Mouse (Mus musculus) spleen, adult 2 months (tissue): ENCODE results near the gene Cat. TPM values are rescaled to one million over a fixed set of nuclear protein-coding genes. Genes with fewer than 3 reads are reported as not detected.
A peak's percentile ranks its signal among the peaks of the same experiment; 100 is the strongest.

ENCODE experiments used
- DNase-seq, 2 experiments: peaks; one replicate each; pipeline versions ENCODE4 v3.0.0 to v3.0.0-alpha.2; 2012 to 2021; ENCODE audit warnings: low spot score in 2 of 2, low read depth in 1 of 2
- H3K27ac ChIP-seq: fragments of 200-500 bp; 2 replicates; pipeline ENCODE4 v1.5.1; 2012; ENCODE audit warnings: low read length, inconsistent platforms; ENCODE audit not compliant: insufficient read depth
- H3K27me3 ChIP-seq: fragments of 200-500 bp; 2 replicates; pipeline ENCODE4 v1.6.1; 2012; ENCODE audit warnings: mild to moderate bottlenecking, moderate library complexity, low read length, inconsistent platforms; ENCODE audit not compliant: control insufficient read depth, insufficient read depth
- H3K36me3 ChIP-seq: fragments of 200-500 bp; 2 replicates; pipeline ENCODE4 v1.6.1; 2012; ENCODE audit warnings: mild to moderate bottlenecking, low read length, inconsistent platforms; ENCODE audit not compliant: control insufficient read depth, insufficient read depth
- H3K4me1 ChIP-seq: fragments of 200-500 bp; 2 replicates; pipeline ENCODE4 v1.6.1; 2011; ENCODE audit warnings: inconsistent platforms; ENCODE audit not compliant: control insufficient read depth, insufficient read depth, insufficient read length
- H3K4me3 ChIP-seq: fragments of 200-500 bp; 2 replicates; pipeline ENCODE4 v1.5.1; 2011; ENCODE audit warnings: mild to moderate bottlenecking, inconsistent platforms; ENCODE audit not compliant: insufficient read depth, insufficient read length; ENCODE audit errors: extremely low read depth
- CTCF ChIP-seq: fragments of 200-500 bp; IDR thresholded peaks from 2 replicates; pipeline ENCODE4 v1.5.1; 2011; ENCODE audit warnings: mild to moderate bottlenecking, inconsistent platforms; ENCODE audit not compliant: insufficient read depth, insufficient read length, insufficient replicate concordance; ENCODE audit errors: extremely low read depth
- POLR2A ChIP-seq: fragments of 200-500 bp; IDR thresholded peaks from 2 replicates; pipeline ENCODE4 v1.6.1; 2011; ENCODE audit warnings: low read depth, low read length, inconsistent platforms
- WGBS: fragments of 180-500 bp; shearing (Covaris S2); methylation state at CpG from one replicate; pipeline ENCODE4 v1.1.7; 2018; 5-methylcytosine and 5-hydroxymethylcytosine counted together
- polyA plus RNA-seq: library from polyadenylated mRNA; depleted of rRNA; stranded (reverse); fragments of >200 nt; gene quantifications from 2 replicates; pipeline ENCODE4 v1.2.3, GENCODE M21; 2012

Cat gene
- polyA plus RNA-seq, 1 experiment, result 62.9 TPM

DNA sequence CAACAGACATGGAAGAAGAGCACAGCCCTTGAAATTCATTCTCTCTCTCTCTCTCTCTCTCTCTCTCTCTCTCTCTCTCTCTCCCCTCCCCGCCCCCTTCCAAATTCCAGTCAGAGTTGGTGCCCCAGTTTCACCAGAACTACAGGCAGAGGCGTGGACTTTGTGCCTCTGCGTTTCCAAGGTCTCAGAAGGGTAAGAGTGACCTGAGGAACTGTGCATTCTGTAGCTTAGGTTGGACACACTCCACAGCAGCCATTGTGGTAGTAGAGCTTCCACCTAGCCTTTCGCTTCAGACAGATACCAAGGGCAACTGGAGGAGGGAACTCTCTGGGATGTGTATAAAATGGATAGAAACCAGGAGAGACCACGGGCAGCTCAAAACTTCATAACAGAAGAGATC, 22.2 kb downstream of the Cat start:
- no peaks in the 10 kb centered on the region for H3K27me3 ChIP-seq
- H3K4me3 ChIP-seq, result no peak overlapping the region
- H3K36me3 ChIP-seq, result peaks cover 51% of the 10 kb centered on the region
- WGBS, result 93% methylated on average over 5 of the region's 5 CpGs
- no peaks in the 10 kb centered on the region for H3K4me1 ChIP-seq
- no peak for TF ChIP-seq POLR2A
- no peak for TF ChIP-seq CTCF
- no peak for DNase-seq
- H3K27ac ChIP-seq, result no peak overlapping the region

DNA sequence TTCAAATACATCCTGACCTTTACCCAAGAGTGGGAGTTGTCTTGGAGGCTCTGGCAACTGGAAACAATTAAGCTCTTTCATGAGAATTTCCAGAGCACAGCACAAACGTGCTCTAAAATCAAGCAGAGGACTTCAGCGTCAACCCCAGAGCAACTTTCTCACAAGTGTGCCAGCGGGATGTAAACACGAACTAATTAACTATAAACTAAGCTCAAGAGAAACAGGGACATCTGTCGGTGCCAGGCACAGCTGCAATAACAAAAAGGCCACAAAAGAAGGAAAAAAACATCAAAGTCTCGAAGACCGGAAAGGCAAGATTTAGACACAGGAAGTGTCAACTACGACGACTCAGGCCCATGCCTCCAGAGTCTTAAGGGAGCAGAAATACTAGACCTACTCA, 23.2 kb downstream of the Cat start:
- no peak overlapping the region for H3K4me3 ChIP-seq
- WGBS, result 57% methylated on average over 9 of the region's 9 CpGs
- H3K27me3 ChIP-seq, result no peaks in the 10 kb centered on the region
- H3K36me3 ChIP-seq, result peaks cover 46% of the 10 kb centered on the region
- DNase-seq, result no peak
- H3K4me1 ChIP-seq, result no peaks in the 10 kb centered on the region
- no peak overlapping the region for H3K27ac ChIP-seq
- no peak for TF ChIP-seq CTCF
- no peak for TF ChIP-seq POLR2A

DNA sequence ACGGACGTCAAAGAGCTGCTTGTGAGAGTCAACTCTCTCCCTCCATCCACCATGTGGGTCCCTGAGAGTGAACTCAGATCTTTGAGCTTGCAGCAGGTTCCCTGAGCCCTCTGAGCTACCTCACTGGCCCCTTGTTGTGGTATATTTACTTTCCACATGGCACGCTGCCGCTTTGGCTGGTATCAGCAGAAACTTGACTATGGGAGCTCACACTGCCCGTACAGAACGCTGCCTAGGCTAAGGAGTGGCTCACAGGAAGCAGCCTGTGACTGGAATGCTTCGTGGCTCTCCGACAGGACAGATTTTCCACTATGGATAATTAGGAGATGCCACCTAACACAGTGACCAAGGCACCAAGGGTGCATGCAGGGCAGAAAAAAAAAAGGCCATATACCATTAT, 23.8 kb downstream of the Cat start:
- no peak for TF ChIP-seq CTCF
- TF ChIP-seq POLR2A, result no peak
- Histone ChIP-seq H3K27ac (no peak overlapping the region), H3K36me3 (peaks cover 45% of the 10 kb centered on the region), H3K4me3 (no peak overlapping the region), H3K4me1 (no peaks in the 10 kb centered on the region), H3K27me3 (no peaks in the 10 kb centered on the region)
- DNase-seq, result no peak
- WGBS, result 88% methylated on average over 8 of the region's 8 CpGs

DNA sequence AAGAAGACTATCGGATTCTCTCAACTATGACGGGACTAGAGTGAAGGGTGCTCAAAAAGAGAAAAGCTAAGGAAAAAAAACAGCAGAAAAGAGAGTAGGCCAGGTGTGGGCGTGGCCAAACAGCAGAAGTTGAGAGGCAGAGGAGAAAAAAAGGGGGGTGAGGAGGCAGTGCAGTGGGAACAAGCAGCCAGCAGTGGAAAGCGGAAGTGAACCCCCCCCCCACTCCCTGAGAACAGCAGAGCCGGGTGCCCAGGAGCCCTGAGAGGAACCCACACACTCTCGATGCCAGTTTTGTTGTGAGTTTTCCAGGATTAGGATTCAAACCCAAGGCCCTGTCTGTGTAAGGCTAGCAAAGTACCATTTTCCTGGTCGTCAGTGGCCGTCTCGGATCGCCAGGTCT, 25.9 kb downstream of the Cat start:
- no peaks in the 10 kb centered on the region for H3K4me1 ChIP-seq
- TF ChIP-seq CTCF (no peak), POLR2A (no peak)
- no peaks in the 10 kb centered on the region for H3K27me3 ChIP-seq
- WGBS, result 76% methylated on average over 10 of the region's 10 CpGs
- no peak for DNase-seq
- H3K36me3 ChIP-seq, result peaks cover 50% of the 10 kb centered on the region
- H3K4me3 ChIP-seq, result no peak overlapping the region
- H3K27ac ChIP-seq, result no peak overlapping the region

DNA sequence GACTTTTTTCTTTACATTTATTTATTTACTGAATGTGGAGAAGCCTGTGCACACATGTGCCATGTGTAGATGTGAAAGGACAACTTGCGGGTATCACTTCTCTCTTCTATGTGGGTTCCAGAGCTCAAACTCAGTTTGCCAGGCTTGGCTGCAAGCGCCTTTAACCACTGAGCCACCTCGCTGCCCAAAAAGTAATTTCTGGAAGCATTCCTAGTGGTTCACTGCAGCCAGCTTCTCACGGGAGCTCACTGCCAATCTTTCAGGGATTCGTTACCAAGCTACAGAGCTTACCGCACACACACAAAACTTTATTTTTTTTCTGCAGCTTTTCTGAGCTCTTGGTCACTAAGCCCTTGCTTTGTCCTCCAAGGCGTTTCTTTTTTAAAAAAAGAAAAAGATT, 27.3 kb downstream of the Cat start:
- TF ChIP-seq POLR2A (no peak), CTCF (no peak)
- WGBS, result 90% methylated on average over 7 of the region's 7 CpGs
- H3K4me3 ChIP-seq, result no peak overlapping the region
- H3K27ac ChIP-seq, result no peak overlapping the region
- peaks cover 47% of the 10 kb centered on the region for H3K36me3 ChIP-seq
- no peaks in the 10 kb centered on the region for H3K27me3 ChIP-seq
- no peaks in the 10 kb centered on the region for H3K4me1 ChIP-seq
- no peak for DNase-seq

DNA sequence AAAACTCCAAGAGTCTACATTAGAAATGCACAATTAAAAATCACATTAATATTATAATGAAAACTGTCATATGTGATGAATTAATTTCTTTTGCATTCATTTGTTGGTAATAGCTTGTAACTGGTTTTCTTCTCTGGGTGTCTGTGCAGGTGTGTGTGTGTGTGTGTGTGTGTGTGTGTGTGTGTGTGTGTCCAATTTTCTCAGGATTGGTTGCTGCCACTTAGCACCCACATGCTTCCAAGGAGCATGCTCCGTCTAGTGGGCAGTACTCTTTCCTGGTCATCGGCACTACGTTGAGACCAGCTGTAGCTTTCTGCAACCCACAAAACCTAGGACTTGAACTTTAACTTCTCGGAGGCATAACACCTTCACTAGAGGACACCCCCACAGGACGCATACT, 27.9 kb downstream of the Cat start:
- TF ChIP-seq POLR2A (no peak), CTCF (no peak)
- Histone ChIP-seq H3K36me3 (peaks cover 49% of the 10 kb centered on the region), H3K4me1 (no peaks in the 10 kb centered on the region), H3K27ac (no peak overlapping the region), H3K4me3 (no peak overlapping the region), H3K27me3 (no peaks in the 10 kb centered on the region)
- WGBS, result 93% methylated on average over 5 of the region's 5 CpGs
- DNase-seq, result no peak

DNA sequence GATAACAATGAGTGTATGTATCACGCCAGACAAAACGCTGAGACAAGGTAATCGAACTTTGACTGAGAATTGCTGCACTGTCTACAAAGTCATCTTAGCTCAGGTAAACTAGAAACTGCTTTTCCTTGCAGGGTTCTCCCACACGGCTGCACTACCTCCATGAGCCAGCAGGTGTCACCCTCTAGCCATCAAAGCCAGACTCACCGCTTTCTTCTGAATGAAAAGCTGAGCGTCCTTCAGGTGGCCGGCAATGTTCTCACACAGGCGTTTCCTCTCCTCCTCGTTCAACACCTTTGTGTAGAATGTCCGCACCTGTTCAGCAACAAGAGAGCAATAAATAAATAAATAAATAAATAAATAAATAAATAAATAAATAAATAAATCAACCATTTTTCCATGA, 28.3 kb downstream of the Cat start:
- DNase-seq, result peak; percentile 51 to 80
- H3K4me3 ChIP-seq, result no peak overlapping the region
- peaks cover 46% of the 10 kb centered on the region for H3K36me3 ChIP-seq
- TF ChIP-seq CTCF, result peak; percentile 99
- TF ChIP-seq POLR2A, result no peak
- H3K4me1 ChIP-seq, result no peaks in the 10 kb centered on the region
- H3K27me3 ChIP-seq, result no peaks in the 10 kb centered on the region
- H3K27ac ChIP-seq, result no peak overlapping the region
- WGBS, result 25% methylated on average over 10 of the region's 10 CpGs
